Mouse (Mus musculus): ENCODE results near the gene Olfr156.

- no peak for TF ChIP-seq GATA1 (IDR thresholded peaks at IDR 0.05; ENCODE audit: borderline replicate concordance, low read length)
- no peak for TF ChIP-seq FLI1 (IDR thresholded peaks at IDR 0.05; ENCODE audit: low read length)
These were observed 16.4 kb upstream of the Olfr156 start, which contains the start of gene Olfr157 for GRCm38 (mm10) chr4:43840101-43840500.

Data from megakaryocyte, embryonic 14.5 days (primary cell).